Mouse (Mus musculus) embryonic facial prominence, embryonic 13.5 days (tissue): ENCODE results near the gene Bckdha. TPM values are rescaled to one million over a fixed set of nuclear protein-coding genes. Genes with fewer than 3 reads are reported as not detected.

Experiments used
- ATAC-seq: fragments of 200-750 bp; cut with Nextera tagmentation; 2 replicates; pipeline ENCODE4 v1.8.0; 2017; ENCODE audit warnings: low read depth; ENCODE audit not compliant: insufficient number of reproducible peaks, insufficient read depth, low FRiP score, low TSS enrichment
- H3K27ac ChIP-seq: fragments of 300-500 bp; sonication (generic); 2 replicates; pipeline ENCODE4 v1.5.1; 2015; ENCODE audit warnings: moderate library complexity, mild to moderate bottlenecking, inconsistent platforms
- H3K27me3 ChIP-seq: fragments of 300-500 bp; sonication (generic); 2 replicates; pipeline ENCODE4 v1.6.1; 2015; ENCODE audit warnings: mild to moderate bottlenecking, inconsistent platforms
- H3K36me3 ChIP-seq: fragments of 300-500 bp; sonication (generic); 2 replicates; pipeline ENCODE4 v1.6.1; 2015; ENCODE audit warnings: mild to moderate bottlenecking, inconsistent platforms
- H3K4me1 ChIP-seq: fragments of 300-500 bp; sonication (generic); 2 replicates; pipeline ENCODE4 v1.6.1; 2015; ENCODE audit warnings: inconsistent platforms
- H3K4me2 ChIP-seq: fragments of 300-500 bp; sonication (generic); 2 replicates; pipeline ENCODE4 v1.6.1; 2015; ENCODE audit warnings: moderate library complexity, mild to moderate bottlenecking, inconsistent platforms
- H3K4me3 ChIP-seq: fragments of 300-500 bp; sonication (generic); 2 replicates; pipeline ENCODE4 v1.5.1; 2015; ENCODE audit warnings: mild to moderate bottlenecking, inconsistent platforms
- H3K9ac ChIP-seq: fragments of 300-500 bp; sonication (generic); 2 replicates; pipeline ENCODE4 v1.6.1; 2015; ENCODE audit warnings: mild to moderate bottlenecking, inconsistent platforms
- H3K9me3 ChIP-seq: fragments of 300-500 bp; sonication (generic); 2 replicates; pipeline ENCODE4 v1.6.1; 2016; ENCODE audit warnings: inconsistent platforms
- WGBS: fragments of 180-500 bp; shearing (Covaris S2); methylation state at CpG from one replicate; pipeline ENCODE4 v1.1.7; 2015; ENCODE audit warnings: mixed read lengths; 5-methylcytosine and 5-hydroxymethylcytosine counted together
- polyA plus RNA-seq: library from polyadenylated mRNA; unstranded; fragments of >200 nt; fragmentation: Nextera tagmentation; extraction: Ambion mirVana; gene quantifications from 2 replicates; pipeline ENCODE4 v1.2.1, GENCODE M21; 2015

The Bckdha gene
- polyA plus RNA-seq, 1 experiment from 2014 or later, result 60.6 TPM

- Histone ChIP-seq H3K27ac (no peak overlapping the region), H3K4me1 (peaks cover 8% of the 10 kb centered on the region), H3K36me3 (peaks cover 37% of the 10 kb centered on the region), H3K4me2 (peak overlapping the region; percentile 66), H3K4me3 (peak overlapping the region; percentile 57), H3K9me3 (no peaks in the 10 kb centered on the region), H3K27me3 (no peaks in the 10 kb centered on the region), H3K9ac (peak overlapping the region; percentile 69)
- 16% methylated on average over 5 of the region's 5 CpGs for WGBS
- no peak for ATAC-seq
Observed at GRCm38 (mm10) chr7:25619722-25619991, 39.1 kb downstream of the Bckdha start.

DNA sequence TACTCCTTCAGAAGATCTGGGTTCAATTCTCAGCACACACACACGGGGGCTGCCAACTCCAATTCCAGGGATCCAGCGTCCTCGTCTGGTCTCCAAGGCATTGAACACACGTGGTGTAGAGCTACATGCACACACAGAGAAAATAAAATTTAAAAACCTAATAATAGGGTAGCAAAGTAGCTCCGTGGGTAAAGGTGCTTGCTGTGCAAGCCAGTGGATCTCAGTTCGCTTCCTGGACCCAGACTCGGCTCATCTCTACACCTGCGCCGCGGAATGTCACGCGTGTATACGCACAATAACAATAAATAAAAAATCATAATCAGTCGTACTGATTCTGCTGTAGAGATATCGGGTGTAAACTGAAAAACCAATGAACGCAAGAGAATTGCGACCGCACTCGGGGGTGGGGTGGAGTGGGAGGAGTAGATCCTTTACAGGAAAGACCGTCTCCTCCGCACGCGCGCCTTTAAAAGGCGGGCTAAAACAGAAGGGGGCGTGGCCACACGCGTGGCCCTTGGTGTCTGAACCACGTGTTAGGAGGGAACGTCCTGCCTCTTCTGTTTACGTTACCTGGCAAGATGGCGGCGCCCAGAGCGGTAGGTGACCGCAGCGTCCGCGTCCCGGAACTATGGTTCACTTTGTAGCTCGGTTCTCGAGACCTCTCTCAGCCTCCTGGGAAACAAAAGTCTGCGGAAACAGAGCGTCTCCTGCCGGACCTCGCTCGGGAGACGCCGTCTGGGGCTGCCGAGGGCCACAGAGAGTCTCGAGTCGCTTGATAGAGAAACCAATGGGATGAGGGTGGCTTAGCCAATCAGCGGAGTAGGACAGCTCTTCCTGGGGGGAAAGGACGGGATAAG is 39.7 kb downstream of the Bckdha start, which contains the start of gene Dmac2:
Dmac2 (plus strand) TSS at position 550 of the 857 bp plus-strand sequence.
- peaks cover 33% of the 10 kb centered on the region for H3K36me3 ChIP-seq
- H3K4me1 ChIP-seq, result peaks cover 8% of the 10 kb centered on the region
- peak within 1 kb of the TSS; percentile 57 for H3K4me3 ChIP-seq
- 1% methylated on average over 53 of the region's 53 CpGs for WGBS
- H3K27me3 ChIP-seq, result no peaks in the 10 kb centered on the region
- H3K27ac ChIP-seq, result no peak within 1 kb of the TSS
- H3K4me2 ChIP-seq, result peak within 1 kb of the TSS; percentile 66
- H3K9ac ChIP-seq, result peak within 1 kb of the TSS; percentile 69
- no peaks in the 10 kb centered on the region for H3K9me3 ChIP-seq
- peak; percentile 85 for ATAC-seq

DNA sequence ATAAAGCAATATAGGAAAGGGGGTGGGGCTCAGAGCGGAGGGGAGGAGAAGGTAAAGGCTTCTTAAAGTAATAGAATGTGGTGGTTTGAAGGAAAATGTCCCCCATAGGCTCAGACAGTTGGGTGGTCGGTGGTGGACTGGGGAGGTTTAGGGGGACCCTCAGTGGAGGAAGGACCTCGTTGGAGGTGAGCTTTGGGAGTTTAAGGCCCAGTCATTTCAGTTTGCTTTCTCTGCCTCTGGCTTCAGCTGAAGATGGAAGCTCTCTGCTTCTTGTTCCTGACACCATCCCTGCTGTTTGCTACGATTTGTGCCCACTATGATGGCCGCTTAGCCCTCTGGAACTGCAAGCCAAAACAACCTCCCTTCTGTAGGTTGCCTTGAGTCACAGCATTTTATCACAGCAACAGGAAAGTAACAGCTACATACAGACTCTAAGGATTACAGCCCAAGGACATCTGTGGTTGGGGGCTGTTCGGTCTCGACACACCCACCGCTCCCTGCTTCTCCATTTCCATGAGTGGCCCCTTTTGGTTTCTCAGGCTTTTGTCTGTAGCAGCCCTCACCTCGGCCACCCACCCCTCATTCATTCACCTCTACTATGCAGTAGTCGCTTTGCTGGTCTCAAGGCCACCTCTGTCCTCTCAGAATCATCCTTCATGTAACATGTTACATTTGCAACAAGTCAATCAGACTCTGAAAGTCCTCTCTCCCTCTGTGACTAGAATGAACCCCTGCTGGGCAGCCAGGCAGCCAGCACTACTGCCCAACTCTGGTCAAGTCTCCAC is 41.2 kb downstream of the Bckdha start:
- Histone ChIP-seq H3K4me2 (no peak overlapping the region), H3K9me3 (no peaks in the 10 kb centered on the region), H3K27ac (no peak overlapping the region), H3K36me3 (peaks cover 20% of the 10 kb centered on the region), H3K4me3 (no peak overlapping the region), H3K27me3 (no peaks in the 10 kb centered on the region), H3K4me1 (peaks cover 8% of the 10 kb centered on the region), H3K9ac (no peak overlapping the region)
- 78% methylated on average over 10 of the region's 10 CpGs for WGBS
- ATAC-seq, result no peak

GRCm38 (mm10) chr7:25615706-25616011 is 43.1 kb downstream of the Bckdha start, which contains the start of gene Erich4:
Erich4 (minus strand) TSS chr7:25615892.
- Histone ChIP-seq H3K4me1 (peaks cover 8% of the 10 kb centered on the region), H3K27me3 (no peaks in the 10 kb centered on the region), H3K4me2 (no peak within 1 kb of the TSS), H3K9ac (no peak within 1 kb of the TSS), H3K36me3 (peaks cover 1% of the 10 kb centered on the region), H3K9me3 (no peaks in the 10 kb centered on the region), H3K4me3 (no peak within 1 kb of the TSS), H3K27ac (no peak within 1 kb of the TSS)
- ATAC-seq, result no peak
- 84% methylated on average over 5 of the region's 5 CpGs for WGBS

- no peak for ATAC-seq
- Histone ChIP-seq H3K27ac (no peak overlapping the region), H3K4me2 (no peak overlapping the region), H3K27me3 (no peaks in the 10 kb centered on the region), H3K9me3 (no peaks in the 10 kb centered on the region), H3K36me3 (no peaks in the 10 kb centered on the region), H3K4me3 (no peak overlapping the region), H3K9ac (no peak overlapping the region), H3K4me1 (peaks cover 6% of the 10 kb centered on the region)
- WGBS, result 70% methylated on average over 21 of the region's 21 CpGs
Observed at GRCm38 (mm10) chr7:25614831-25615705, 43.7 kb downstream of the Bckdha start.

DNA sequence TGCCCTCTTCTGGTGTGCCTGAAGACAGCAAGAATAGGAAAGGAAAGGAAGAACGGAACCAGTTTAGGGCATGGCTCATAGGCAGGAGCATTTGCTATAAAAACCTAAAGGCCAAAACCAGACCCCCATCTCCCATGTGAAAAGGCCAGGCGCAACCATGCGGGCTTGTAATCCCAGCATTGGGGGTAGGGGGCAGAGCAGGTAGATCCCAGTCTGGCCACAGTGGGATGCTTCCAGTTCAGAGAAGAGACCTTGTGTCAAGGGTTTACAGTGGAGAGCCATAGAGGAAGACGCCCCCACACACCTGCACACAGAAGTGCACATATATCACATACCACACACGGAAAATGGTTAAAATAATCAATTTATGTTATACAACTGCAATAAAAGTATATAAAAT is 44.7 kb downstream of the Bckdha start:
- Histone ChIP-seq H3K36me3 (no peaks in the 10 kb centered on the region), H3K27me3 (no peaks in the 10 kb centered on the region), H3K27ac (no peak overlapping the region), H3K9ac (no peak overlapping the region), H3K4me3 (no peak overlapping the region), H3K9me3 (no peaks in the 10 kb centered on the region), H3K4me2 (no peak overlapping the region), H3K4me1 (no peaks in the 10 kb centered on the region)
- 90% methylated on average over 5 of the region's 5 CpGs for WGBS
- ATAC-seq, result no peak

DNA sequence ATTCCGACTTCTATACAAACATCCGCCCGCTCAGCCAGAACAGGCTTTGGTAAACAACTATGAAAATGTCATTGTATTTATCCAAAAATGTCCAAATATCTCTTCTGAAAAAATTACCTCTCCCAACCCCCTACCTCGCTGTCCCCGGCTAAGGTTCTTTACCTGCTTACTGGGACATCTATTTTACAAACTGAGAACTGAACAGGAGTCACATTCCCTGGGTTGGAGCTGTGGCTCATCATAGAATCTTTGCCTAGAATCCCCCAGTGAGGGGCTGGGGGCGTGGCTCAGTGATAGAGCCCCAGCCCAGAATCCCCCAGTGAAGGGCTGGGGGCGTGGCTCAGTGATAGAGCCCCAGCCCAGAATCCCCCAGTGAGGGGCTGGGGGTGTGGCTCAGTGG is 47.3 kb downstream of the Bckdha start:
- Histone ChIP-seq H3K36me3 (no peaks in the 10 kb centered on the region), H3K9me3 (no peaks in the 10 kb centered on the region), H3K9ac (no peak overlapping the region), H3K27ac (no peak overlapping the region), H3K4me3 (no peak overlapping the region), H3K4me1 (no peaks in the 10 kb centered on the region), H3K4me2 (no peak overlapping the region), H3K27me3 (no peaks in the 10 kb centered on the region)
- ATAC-seq, result no peak
- 43% methylated on average over 7 of the region's 7 CpGs for WGBS

DNA sequence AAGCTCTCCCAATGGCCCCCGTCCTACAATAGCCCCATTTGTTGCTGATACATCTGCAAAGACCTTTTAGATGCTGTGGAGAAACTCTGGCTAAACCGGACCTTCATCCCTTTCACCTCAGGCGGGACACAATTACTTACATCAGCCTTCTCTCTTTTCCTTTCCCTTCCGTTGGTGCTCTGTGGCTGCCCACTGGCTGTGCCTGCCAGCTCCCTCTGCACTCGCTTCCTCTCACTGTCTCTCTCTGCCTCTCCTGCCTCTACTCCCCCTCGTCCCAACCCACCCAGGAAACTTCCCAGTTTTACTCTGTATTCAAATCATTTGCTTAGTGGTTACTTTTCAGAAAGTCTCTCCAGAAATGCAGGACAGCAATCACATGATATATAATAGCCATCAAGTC is 48.7 kb downstream of the Bckdha start:
- Histone ChIP-seq H3K27me3 (no peaks in the 10 kb centered on the region), H3K4me2 (no peak overlapping the region), H3K9ac (no peak overlapping the region), H3K36me3 (no peaks in the 10 kb centered on the region), H3K4me3 (no peak overlapping the region), H3K27ac (no peak overlapping the region), H3K4me1 (no peaks in the 10 kb centered on the region), H3K9me3 (no peaks in the 10 kb centered on the region)
- WGBS, result 36% methylated on average over 6 of the region's 6 CpGs
- no peak for ATAC-seq

DNA sequence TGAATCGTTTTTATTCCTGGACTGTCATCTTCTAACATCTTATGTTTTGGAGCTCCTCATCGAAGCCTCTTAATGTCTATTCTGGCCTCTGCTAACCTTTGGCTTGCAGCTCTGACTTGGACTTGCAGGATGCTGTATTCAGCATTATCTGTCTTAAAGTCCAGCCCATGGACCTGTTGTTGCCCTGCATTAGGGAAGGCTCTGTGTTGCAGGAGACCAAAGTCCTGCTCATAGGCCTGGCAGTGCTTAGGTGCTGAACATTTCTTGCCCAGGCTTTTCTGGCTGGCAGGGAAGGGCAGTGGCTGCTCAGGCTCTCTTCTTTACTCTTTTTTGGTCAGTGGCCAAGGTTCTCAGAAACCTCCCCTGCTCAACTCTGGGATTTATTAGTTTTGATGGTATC is 51.6 kb downstream of the Bckdha start:
- no peaks in the 10 kb centered on the region for H3K9me3 ChIP-seq
- WGBS, result 74% methylated on average over 2 of the region's 2 CpGs
- H3K4me3 ChIP-seq, result no peak overlapping the region
- ATAC-seq, result no peak
- no peaks in the 10 kb centered on the region for H3K36me3 ChIP-seq
- no peak overlapping the region for H3K27ac ChIP-seq
- no peaks in the 10 kb centered on the region for H3K27me3 ChIP-seq
- no peak overlapping the region for H3K9ac ChIP-seq
- H3K4me1 ChIP-seq, result no peaks in the 10 kb centered on the region
- no peak overlapping the region for H3K4me2 ChIP-seq

DNA sequence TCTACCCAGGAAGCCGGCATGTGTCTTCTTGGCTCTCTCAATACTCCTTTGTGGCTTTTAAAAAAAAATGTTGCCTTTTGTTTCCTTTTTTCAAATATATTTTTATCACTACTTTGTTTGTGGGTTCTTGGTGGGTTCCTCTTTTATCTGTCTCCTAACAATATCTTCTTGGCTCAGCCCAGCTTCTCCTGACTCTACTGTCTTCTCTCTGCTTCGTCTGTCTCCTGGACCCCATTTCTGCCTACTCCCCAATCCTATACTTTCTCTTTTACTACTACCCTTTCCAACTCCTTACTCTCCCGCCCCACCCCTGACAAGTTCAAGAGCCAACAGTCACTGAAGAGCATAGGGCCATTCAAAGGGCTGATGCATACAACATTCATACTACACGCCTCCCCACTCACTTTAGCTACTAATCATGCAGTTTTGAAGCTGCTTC is 52.1 kb downstream of the Bckdha start:
- Histone ChIP-seq H3K27ac (no peak overlapping the region), H3K36me3 (no peaks in the 10 kb centered on the region), H3K27me3 (no peaks in the 10 kb centered on the region), H3K4me1 (no peaks in the 10 kb centered on the region), H3K9ac (no peak overlapping the region), H3K4me3 (no peak overlapping the region), H3K9me3 (no peaks in the 10 kb centered on the region), H3K4me2 (no peak overlapping the region)
- WGBS, result 79% methylated on average over 4 of the region's 4 CpGs
- ATAC-seq, result no peak

DNA sequence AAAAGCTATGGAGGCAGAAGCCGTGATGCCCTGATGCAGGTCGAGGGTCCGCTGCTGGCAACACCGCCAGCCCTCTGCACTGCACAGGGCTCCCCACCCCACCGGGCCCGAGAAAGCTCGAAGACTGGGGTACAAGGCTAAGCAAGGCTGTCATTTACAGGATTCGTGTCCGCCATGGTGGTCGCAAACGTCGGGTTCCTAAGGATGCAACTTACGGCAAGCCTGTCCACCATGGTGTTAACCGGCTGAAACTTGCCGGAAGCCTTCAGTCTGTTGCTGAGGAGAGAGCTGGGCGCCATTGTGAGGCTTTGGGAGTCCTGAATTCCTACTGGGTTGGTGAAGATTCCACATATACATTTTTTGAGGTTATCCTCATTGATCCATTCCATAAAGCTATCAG is 57.4 kb downstream of the Bckdha start:
- no peaks in the 10 kb centered on the region for H3K27me3 ChIP-seq
- no peak for ATAC-seq
- no peak overlapping the region for H3K27ac ChIP-seq
- no peak overlapping the region for H3K9ac ChIP-seq
- H3K4me2 ChIP-seq, result no peak overlapping the region
- H3K9me3 ChIP-seq, result no peaks in the 10 kb centered on the region
- WGBS, result 91% methylated on average over 16 of the region's 16 CpGs
- H3K4me1 ChIP-seq, result no peaks in the 10 kb centered on the region
- H3K4me3 ChIP-seq, result no peak overlapping the region
- H3K36me3 ChIP-seq, result no peaks in the 10 kb centered on the region
